Mouse (Mus musculus): Measurements from ENCODE around the gene Mthfd2l.

The Mthfd2l gene

GRCm38 (mm10) chr5:91048397-91048796 is 117.5 kb downstream of the Mthfd2l start:
- DNase-seq (ENCODE audit: low spot score in 2 of 2) = no peak

All from spleen, postnatal 10 days (tissue).